Mouse (Mus musculus) liver, embryonic 14.5 days (tissue): ENCODE results near the gene F13b.

Experiments
- CTCF ChIP-seq: IDR thresholded peaks from 2 replicates; pipeline ENCODE4 v1.5.1; 2016; ENCODE audit warnings: antibody characterized with exemption, low read depth, control low read depth
- EP300 ChIP-seq: IDR thresholded peaks from 2 replicates; pipeline ENCODE4 v1.6.1; 2016; ENCODE audit warnings: antibody characterized with exemption, low read depth

DNA sequence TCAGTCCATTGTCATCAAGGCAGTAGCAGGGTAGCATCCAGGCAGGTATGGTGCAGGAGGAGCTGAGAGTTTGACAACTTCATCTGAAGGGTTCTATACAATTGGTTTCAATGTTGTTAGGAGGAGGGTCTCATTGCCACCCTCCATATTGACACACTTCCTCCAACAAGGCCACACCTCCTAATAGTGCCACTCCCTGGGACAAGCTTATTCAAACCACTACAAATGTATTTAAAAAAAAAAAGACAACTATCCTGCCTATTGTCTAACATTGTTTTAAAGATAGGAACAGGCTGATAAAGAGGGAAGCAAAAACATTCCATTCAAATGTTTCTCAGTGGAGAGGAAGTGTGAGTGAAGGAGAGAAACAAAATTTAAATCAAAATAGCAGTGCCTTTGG is 1.8 kb upstream of the F13b start:
- no peak for TF ChIP-seq CTCF
- no peak for TF ChIP-seq EP300
